ENCODE assay signal across 11 mouse cellular contexts in genomic region chr12:81138217-81138616, GRCm38 (mm10).
"Had no signal": no experiment of that assay in that cellular context is flagged by ENCODE, and none has a peak within 500 bp of the region (broad histone marks: within the 10 kb centered on the region; RNA-seq: fewer than 3 reads in every experiment).

No protein-coding gene starts in this region.

- DNase-seq: lung, embryonic 14.5 days; lung, postnatal 10 days; lung, postnatal 4 days; retina, postnatal 1 day; right cerebral cortex, adult 18-20 months; right cerebral cortex, postnatal 25 days; right cerebral cortex, postnatal 4 days; spleen, adult 18-20 months; thymus, adult 18-20 months; thymus, postnatal 14 days; thymus, postnatal 36 days had no signal
